Mouse (Mus musculus): ENCODE data around the gene Gm20388. TPM values are rescaled to one million over a fixed set of nuclear protein-coding genes. Genes with fewer than 3 reads are reported as not detected.

Gm20388 gene
- polyA plus RNA-seq, 1 experiment from 2014 or later = 7.4 TPM

- H3K27ac ChIP-seq = no peak overlapping the region
- H3K36me3 ChIP-seq = no peaks in the 10 kb centered on the region
- no peaks in the 10 kb centered on the region for H3K9me3 ChIP-seq (replicated peaks)
- H3K27me3 ChIP-seq = peaks cover 3% of the 10 kb centered on the region; the same call in 1 of the 2 replicates
- no peak overlapping the region for H3K4me2 ChIP-seq
- H3K4me3 ChIP-seq (replicated peaks) = no peak overlapping the region
- WGBS = 62% methylated on average over 3 of the region's 3 CpGs
- ATAC-seq (replicated peaks; ENCODE audit: low FRiP score) = no peak
- no peak overlapping the region for H3K9ac ChIP-seq
- peaks cover 18% of the 10 kb centered on the region for H3K4me1 ChIP-seq
Observed at GRCm38 (mm10) chr8:122844161-122844560, 2933.5 kb downstream of the Gm20388 start.

DNA sequence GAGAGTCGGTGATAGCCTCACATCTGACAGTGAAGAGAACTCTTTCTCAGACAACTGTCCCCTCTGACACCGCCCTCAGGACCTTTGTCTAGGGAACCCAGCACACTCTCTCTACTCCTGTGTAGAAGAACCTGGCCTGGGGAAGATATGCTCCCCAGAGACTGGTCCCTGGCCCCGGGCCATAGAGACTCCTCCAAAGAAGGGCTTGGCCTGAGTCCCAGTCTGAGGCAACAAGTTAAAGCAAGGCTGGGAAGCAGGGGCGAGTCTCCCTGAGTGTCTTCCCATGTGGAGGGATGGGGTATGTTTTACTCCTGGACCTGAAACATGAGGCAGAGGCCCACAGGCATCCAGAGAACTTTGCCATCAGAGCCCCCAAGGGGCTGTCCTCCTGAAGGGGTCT is 2935.0 kb downstream of the Gm20388 start:
- H3K4me2 ChIP-seq = no peak overlapping the region
- 62% methylated on average over 4 of the region's 4 CpGs for WGBS
- no peaks in the 10 kb centered on the region for H3K36me3 ChIP-seq
- H3K4me3 ChIP-seq (replicated peaks) = no peak overlapping the region
- no peak overlapping the region for H3K9ac ChIP-seq
- H3K27me3 ChIP-seq = peaks cover 3% of the 10 kb centered on the region; the same call in 1 of the 2 replicates
- no peaks in the 10 kb centered on the region for H3K9me3 ChIP-seq (replicated peaks)
- H3K27ac ChIP-seq = no peak overlapping the region
- H3K4me1 ChIP-seq = peaks cover 22% of the 10 kb centered on the region
- no peak; the same call in 1 of the 2 replicates for ATAC-seq (replicated peaks; ENCODE audit: low FRiP score)

GRCm38 (mm10) chr8:122847829-122848561 is 2937.4 kb downstream of the Gm20388 start, which contains the start of gene Cdh15:
Gene Cdh15, plus strand, starts transcription at chr8:122847966.
- WGBS = 11% methylated on average over 18 of the region's 18 CpGs
- no peak within 1 kb of the TSS for H3K27ac ChIP-seq
- no peak within 1 kb of the TSS for H3K4me3 ChIP-seq (replicated peaks)
- peak within 1 kb of the TSS; percentile 50 for H3K4me2 ChIP-seq
- H3K9ac ChIP-seq = no peak within 1 kb of the TSS
- peaks cover 23% of the 10 kb centered on the region for H3K4me1 ChIP-seq
- peaks cover 3% of the 10 kb centered on the region; the same call in 1 of the 2 replicates for H3K27me3 ChIP-seq
- no peaks in the 10 kb centered on the region for H3K9me3 ChIP-seq (replicated peaks)
- ATAC-seq (replicated peaks; ENCODE audit: low FRiP score) = peak; percentile 89
- no peaks in the 10 kb centered on the region for H3K36me3 ChIP-seq

DNA sequence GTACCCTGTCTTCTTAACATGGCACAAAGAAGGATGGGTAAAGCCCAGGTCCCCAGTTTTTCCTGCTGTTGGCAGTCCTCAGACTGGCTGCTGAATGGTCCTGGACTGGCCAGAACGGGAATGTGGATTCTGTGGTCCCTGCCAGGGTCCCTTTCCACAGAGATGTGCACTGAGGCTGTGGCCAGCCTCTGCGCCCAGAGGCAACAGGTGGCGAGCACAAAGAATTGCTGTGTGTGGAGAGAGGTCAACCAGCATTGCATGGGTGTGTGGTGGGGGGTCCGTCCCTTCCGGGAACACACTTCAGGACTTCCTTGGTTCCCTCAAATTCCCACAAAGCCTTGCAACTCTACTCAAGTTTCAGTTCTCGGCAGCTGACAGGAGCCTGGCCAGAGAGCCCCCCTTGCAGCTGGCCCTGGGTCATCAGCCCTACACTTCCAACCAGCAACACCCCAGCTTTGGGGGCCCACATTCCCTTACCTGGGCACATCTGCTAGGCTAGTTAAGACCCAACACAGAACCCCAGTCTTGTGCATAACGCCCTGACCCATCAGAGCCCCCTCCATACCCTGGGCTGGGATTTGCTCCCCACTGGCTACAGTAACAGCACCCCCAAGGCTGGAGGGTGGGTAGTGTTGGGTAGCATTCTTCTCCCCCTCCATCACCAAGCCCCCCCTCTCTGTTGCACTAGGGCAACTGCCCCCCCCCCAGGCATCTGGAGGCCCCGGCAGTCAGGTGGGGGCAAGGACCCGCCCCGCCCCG is 2938.7 kb downstream of the Gm20388 start:
- H3K27ac ChIP-seq = no peak overlapping the region
- WGBS = 58% methylated on average over 9 of the region's 11 CpGs
- ATAC-seq (replicated peaks; ENCODE audit: low FRiP score) = no peak
- H3K4me3 ChIP-seq (replicated peaks) = no peak overlapping the region
- no peaks in the 10 kb centered on the region for H3K36me3 ChIP-seq
- no peak overlapping the region for H3K9ac ChIP-seq
- H3K27me3 ChIP-seq = peaks cover 3% of the 10 kb centered on the region; the same call in 1 of the 2 replicates
- peaks cover 31% of the 10 kb centered on the region for H3K4me1 ChIP-seq
- H3K4me2 ChIP-seq = no peak overlapping the region
- no peaks in the 10 kb centered on the region for H3K9me3 ChIP-seq (replicated peaks)

- no peak overlapping the region for H3K9ac ChIP-seq
- H3K4me1 ChIP-seq = peaks cover 29% of the 10 kb centered on the region
- no peak overlapping the region for H3K4me3 ChIP-seq (replicated peaks)
- no peak overlapping the region for H3K4me2 ChIP-seq
- H3K27ac ChIP-seq = no peak overlapping the region
- peaks cover 3% of the 10 kb centered on the region; the same call in 1 of the 2 replicates for H3K27me3 ChIP-seq
- no peak for ATAC-seq (replicated peaks; ENCODE audit: low FRiP score)
- WGBS = 71% methylated on average over 3 of the region's 3 CpGs
- H3K9me3 ChIP-seq (replicated peaks) = no peaks in the 10 kb centered on the region
- H3K36me3 ChIP-seq = no peaks in the 10 kb centered on the region
Observed at GRCm38 (mm10) chr8:122850641-122851240, 2940.1 kb downstream of the Gm20388 start.

GRCm38 (mm10) chr8:122851692-122852545 is 2941.3 kb downstream of the Gm20388 start:
- Histone ChIP-seq H3K4me3 (replicated peaks) (no peak overlapping the region), H3K36me3 (no peaks in the 10 kb centered on the region), H3K27ac (no peak overlapping the region), H3K4me1 (peaks cover 27% of the 10 kb centered on the region), H3K9ac (no peak overlapping the region), H3K27me3 (peaks cover 3% of the 10 kb centered on the region; the same call in 1 of the 2 replicates), H3K9me3 (replicated peaks) (no peaks in the 10 kb centered on the region), H3K4me2 (no peak overlapping the region)
- ATAC-seq (replicated peaks; ENCODE audit: low FRiP score) = no peak
- 86% methylated on average over 12 of the region's 12 CpGs for WGBS

DNA sequence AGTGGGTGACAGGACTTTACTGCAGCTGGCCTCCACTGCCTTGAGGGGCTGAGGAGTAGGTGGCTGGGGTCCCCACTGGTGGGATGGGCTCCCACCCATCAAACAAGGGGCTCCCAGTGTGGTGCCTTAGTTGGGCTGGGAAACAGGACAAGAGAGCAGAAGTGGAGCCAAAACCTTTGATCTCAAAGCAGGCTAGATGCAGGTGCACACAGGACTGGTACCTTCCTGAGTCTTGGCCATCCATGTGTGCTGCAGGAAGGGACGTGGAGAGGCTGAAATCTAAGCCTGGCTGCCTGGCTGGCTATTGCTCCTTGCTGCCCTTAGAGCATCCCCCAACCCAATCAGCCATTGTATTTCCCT is 2941.9 kb downstream of the Gm20388 start:
- 11% methylated on average over 1 of the region's 1 CpGs for WGBS
- H3K4me1 ChIP-seq = peaks cover 27% of the 10 kb centered on the region
- H3K4me3 ChIP-seq (replicated peaks) = no peak overlapping the region
- ATAC-seq (replicated peaks; ENCODE audit: low FRiP score) = no peak
- no peak overlapping the region for H3K27ac ChIP-seq
- no peaks in the 10 kb centered on the region for H3K9me3 ChIP-seq (replicated peaks)
- peaks cover 3% of the 10 kb centered on the region; the same call in 1 of the 2 replicates for H3K27me3 ChIP-seq
- H3K36me3 ChIP-seq = no peaks in the 10 kb centered on the region
- H3K4me2 ChIP-seq = no peak overlapping the region
- H3K9ac ChIP-seq = no peak overlapping the region

DNA sequence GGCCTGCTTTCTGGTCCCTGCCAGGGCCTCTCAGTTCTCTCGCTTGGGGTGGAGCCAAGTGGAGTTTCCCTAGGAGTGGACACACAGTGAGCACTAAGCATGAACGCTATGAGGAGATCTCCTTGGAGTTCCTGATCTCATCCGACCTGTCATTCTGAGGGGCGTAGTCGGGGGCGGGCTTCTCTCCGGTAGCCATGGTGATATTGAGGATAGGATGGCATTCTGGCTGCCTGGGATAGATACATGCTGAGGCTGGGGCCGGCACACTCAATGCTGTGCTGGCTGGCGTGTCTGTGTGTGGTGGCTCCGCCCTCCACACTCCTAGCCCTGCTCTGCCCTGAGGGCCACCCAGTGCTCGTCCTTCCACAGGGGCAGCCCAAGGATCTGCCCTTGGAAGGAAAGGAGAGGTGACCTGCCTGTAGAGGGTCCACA is 2942.7 kb downstream of the Gm20388 start:
- Histone ChIP-seq H3K4me3 (replicated peaks) (no peak overlapping the region), H3K36me3 (no peaks in the 10 kb centered on the region), H3K27ac (no peak overlapping the region), H3K4me1 (peaks cover 20% of the 10 kb centered on the region), H3K9me3 (replicated peaks) (no peaks in the 10 kb centered on the region), H3K9ac (no peak overlapping the region), H3K4me2 (0 out of 2 replicates have a peak overlapping the region, but pooled peaks have one; percentile 3), H3K27me3 (peaks cover 3% of the 10 kb centered on the region; the same call in 1 of the 2 replicates)
- 27% methylated on average over 11 of the region's 11 CpGs for WGBS
- ATAC-seq (replicated peaks; ENCODE audit: low FRiP score) = 0 out of 2 replicates have a peak, but pooled peaks have one; percentile 23

GRCm38 (mm10) chr8:122854388-122854787 is 2943.7 kb downstream of the Gm20388 start:
- 85% methylated on average over 7 of the region's 7 CpGs for WGBS
- no peak overlapping the region for H3K9ac ChIP-seq
- no peak for ATAC-seq (replicated peaks; ENCODE audit: low FRiP score)
- no peaks in the 10 kb centered on the region for H3K27me3 ChIP-seq
- H3K36me3 ChIP-seq = no peaks in the 10 kb centered on the region
- no peak overlapping the region for H3K4me3 ChIP-seq (replicated peaks)
- no peak overlapping the region for H3K27ac ChIP-seq
- no peaks in the 10 kb centered on the region for H3K9me3 ChIP-seq (replicated peaks)
- H3K4me2 ChIP-seq = no peak overlapping the region
- H3K4me1 ChIP-seq = peaks cover 12% of the 10 kb centered on the region

DNA sequence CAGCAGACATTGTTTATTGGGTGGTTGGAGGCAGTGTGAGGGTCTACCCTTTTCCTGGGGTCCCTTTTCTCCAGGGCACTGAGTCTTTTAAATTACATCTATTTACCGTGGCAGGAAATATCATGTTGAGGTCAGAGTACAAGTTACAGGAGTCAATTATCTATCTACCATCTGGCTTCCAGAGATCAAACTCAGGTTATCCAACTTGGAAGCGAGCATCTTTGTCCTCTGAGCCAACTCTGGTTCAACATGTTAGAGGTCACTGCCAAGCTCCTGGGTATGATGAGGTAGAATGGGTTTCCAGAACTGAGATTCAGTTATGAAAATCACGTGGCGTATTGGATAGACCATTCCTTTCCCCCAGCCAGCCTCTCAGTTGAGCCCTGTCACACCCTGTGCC is 2944.5 kb downstream of the Gm20388 start:
- Histone ChIP-seq H3K4me1 (peaks cover 9% of the 10 kb centered on the region; the same call in 1 of the 2 replicates), H3K9ac (no peak overlapping the region), H3K9me3 (replicated peaks) (no peaks in the 10 kb centered on the region), H3K27me3 (no peaks in the 10 kb centered on the region), H3K4me2 (no peak overlapping the region), H3K4me3 (replicated peaks) (no peak overlapping the region), H3K27ac (no peak overlapping the region), H3K36me3 (no peaks in the 10 kb centered on the region)
- ATAC-seq (replicated peaks; ENCODE audit: low FRiP score) = no peak
- WGBS = 79% methylated on average over 4 of the region's 4 CpGs

GRCm38 (mm10) chr8:122856288-122856687 is 2945.6 kb downstream of the Gm20388 start:
- WGBS = 80% methylated on average over 8 of the region's 8 CpGs
- H3K4me2 ChIP-seq = no peak overlapping the region
- no peak overlapping the region for H3K9ac ChIP-seq
- ATAC-seq (replicated peaks; ENCODE audit: low FRiP score) = no peak
- peaks cover 9% of the 10 kb centered on the region; the same call in 1 of the 2 replicates for H3K4me1 ChIP-seq
- no peak overlapping the region for H3K27ac ChIP-seq
- no peaks in the 10 kb centered on the region for H3K9me3 ChIP-seq (replicated peaks)
- H3K4me3 ChIP-seq (replicated peaks) = no peak overlapping the region
- H3K36me3 ChIP-seq = no peaks in the 10 kb centered on the region
- no peaks in the 10 kb centered on the region for H3K27me3 ChIP-seq
